Mouse (Mus musculus) liver, embryonic 14.5 days (tissue): ENCODE results near the gene Adgra1.

Experiments
- CTCF ChIP-seq: IDR thresholded peaks from 2 replicates; pipeline ENCODE4 v1.5.1; 2016; ENCODE audit warnings: antibody characterized with exemption, low read depth, control low read depth
- EP300 ChIP-seq: IDR thresholded peaks from 2 replicates; pipeline ENCODE4 v1.6.1; 2016; ENCODE audit warnings: antibody characterized with exemption, low read depth

- TF ChIP-seq CTCF (no peak), EP300 (no peak)
Observed at GRCm38 (mm10) chr7:139813577-139814207, 20.3 kb upstream of the Adgra1 start.
